Mouse (Mus musculus): Measurements from ENCODE around the gene Mmp3.
"Not testable (repeated sequence)": the region's sequence is repeated elsewhere in the genome, so short reads cannot be mapped to it uniquely, and the experiment has no call there.

Mmp3 gene

GRCm38 (mm10) chr9:7445522-7445921 is at the start of gene Mmp3:
Gene Mmp3 (plus strand): TSS chr9:7445822.
- no peak for DNase-seq

GRCm38 (mm10) chr9:7396556-7396955 is 49.1 kb upstream of the Mmp3 start:
- not testable (repeated sequence) for DNase-seq

GRCm38 (mm10) chr9:7453302-7453701 is 7.7 kb downstream of the Mmp3 start:
- no peak for DNase-seq

GRCm38 (mm10) chr9:7470262-7470661 is 24.6 kb downstream of the Mmp3 start:
- DNase-seq = no peak

- no peak for DNase-seq
Observed at GRCm38 (mm10) chr9:7483684-7484394, 38.2 kb downstream of the Mmp3 start.

GRCm38 (mm10) chr9:7501138-7501537 is 55.5 kb downstream of the Mmp3 start:
- DNase-seq = no peak

GRCm38 (mm10) chr9:7502051-7502450 is 56.4 kb downstream of the Mmp3 start, which contains the start of gene Mmp10:
Gene Mmp10 (plus strand): TSS chr9:7502352.
- no peak for DNase-seq

All from spleen, adult 18-20 months (tissue).